Mouse (Mus musculus): ENCODE results near the gene Zfp384. TPM values are rescaled to one million over a fixed set of nuclear protein-coding genes. Genes with fewer than 3 reads are reported as not detected.

Gene Zfp384
- polyA plus RNA-seq (2014; fragmentation: Illumina TruSeq; extraction: RNeasy Lipid Tissue Mini Kit (QIAGEN cat#74804); ENCODE audit: low read depth, low replicate concordance), result 11.4 TPM

DNA sequence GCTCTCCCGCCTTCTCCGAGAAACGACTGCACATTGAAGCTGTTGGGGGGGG, at the start of gene Zfp384:
Zfp384 (plus strand) TSS at position 17 of the 52 bp plus-strand sequence.

DNA sequence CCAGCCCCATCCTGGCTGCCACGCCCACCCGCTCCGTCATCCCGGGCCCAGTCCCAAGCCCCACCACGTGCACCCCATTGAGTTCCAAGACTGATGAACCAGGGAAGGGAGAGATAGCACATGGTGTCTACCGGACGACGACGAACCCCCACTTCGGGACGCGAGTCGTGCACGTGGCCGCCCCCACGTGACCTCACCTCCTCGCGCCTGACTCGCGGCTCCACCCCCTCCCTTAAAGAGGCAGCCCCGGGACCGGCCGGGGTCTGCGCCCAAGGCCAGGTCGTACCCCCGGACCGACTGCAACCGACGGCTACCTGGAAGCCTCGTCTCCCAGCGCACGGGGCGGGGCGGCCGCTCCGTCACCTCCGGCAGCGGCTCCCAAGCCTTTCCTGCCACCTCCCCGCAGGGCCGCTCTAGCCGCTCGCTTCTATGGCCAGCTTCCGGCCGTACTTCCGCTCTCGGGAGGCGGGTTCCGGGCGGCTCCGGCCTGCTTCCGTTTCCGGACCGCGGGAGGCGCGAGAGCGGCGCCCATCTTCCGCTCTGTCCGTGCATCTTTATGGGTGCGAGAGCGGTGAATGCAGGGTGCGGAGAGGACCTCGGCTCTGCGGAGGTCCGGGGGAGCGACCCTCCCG, 43.7 kb upstream of the Zfp384 start, which contains the start of gene Cops7a:
Cops7a (minus strand) TSS at position 451 of the 632 bp plus-strand sequence.

DNA sequence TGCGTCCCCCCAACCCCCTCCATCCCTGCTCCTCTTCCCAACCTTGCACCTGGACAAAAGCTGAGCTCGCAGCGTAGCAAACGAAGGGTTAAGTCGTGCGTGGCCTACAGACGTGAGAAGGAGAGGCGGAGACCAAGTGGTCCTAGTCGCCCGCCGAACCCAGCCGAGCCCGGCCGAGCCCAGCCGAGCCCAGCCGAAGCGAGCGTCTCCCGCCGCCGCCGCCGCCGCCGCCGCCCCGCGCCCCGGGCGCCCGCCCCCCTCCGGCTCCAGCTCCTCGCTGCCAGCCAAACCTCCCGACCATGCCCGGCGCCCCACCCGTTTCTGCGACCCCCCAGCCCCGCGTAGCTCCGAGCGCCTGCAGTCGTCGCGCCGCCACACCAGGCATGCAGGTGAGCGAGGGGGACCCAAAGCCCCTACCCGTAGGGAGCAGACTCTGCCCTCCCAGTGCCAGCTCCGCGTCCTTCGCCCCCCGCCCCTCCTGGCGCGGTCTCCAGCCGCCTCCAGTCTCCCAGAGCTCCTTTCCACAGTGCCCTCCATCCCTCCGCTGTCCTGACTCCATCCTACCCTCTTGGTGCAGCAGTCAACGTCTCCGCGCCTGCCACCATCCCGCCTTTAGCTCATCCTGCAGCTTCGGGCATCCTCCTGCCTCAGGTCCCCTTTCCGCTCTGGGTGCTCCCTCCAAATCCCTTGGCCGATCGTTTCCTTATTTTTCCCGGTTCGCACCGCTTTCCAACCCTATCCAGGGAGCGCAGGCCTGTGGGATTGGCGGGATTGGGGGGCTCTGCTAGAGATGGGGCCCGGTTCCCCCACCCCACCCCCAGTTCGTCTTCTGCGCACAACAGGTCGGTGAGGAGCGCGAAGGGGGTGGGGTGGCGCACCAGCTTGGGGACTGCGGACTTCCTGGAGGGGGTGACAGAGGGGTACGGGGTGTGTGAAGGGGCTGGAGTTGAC, 12.1 kb upstream of the Zfp384 start, which contains the start of gene Pianp:
Pianp (plus strand) TSS at position 144 of the 951 bp plus-strand sequence.

DNA sequence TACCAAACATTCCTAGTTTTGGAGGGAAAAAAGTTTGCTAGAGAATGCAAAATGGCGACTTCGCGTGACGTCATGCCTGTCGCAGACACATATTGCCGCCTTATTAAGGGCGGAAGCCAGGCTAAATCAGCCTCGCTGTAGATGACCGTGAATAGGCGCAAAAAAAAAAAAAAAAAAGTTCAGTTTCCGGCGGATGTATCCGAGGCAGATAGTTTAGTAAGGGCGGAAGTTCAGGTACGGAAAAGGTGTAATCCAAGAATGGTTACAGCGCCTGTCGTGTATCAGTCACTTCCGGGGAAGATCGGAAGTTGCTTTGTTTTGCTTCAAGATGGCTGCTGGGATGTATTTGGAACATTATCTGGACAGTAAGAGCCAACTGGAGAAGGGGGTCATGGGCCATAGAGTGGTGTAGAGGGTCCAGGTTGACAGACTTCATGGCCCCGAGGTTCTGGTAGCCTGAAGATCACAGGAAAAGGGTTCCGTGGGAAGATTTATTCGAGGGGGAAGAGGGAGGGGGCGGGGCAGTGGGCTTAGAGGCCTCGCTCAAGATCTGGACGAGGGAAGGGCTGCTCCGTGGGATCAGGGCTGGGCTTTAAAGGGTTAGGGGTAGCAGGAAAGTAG, 30.7 kb downstream of the Zfp384 start, which contains the start of gene Ing4:
Ing4 (plus strand) TSS at position 228 of the 621 bp plus-strand sequence.

GRCm38 (mm10) chr6:125049678-125050077, 40.7 kb downstream of the Zfp384 start, which contains the start of gene Acrbp:
Acrbp (plus strand) TSS chr6:125049689.

GRCm38 (mm10) chr6:125067571-125067995, 58.6 kb downstream of the Zfp384 start, which contains the start of gene Lpar5:
Lpar5 (plus strand) TSS chr6:125067920.

Other genes with a start within 250 kb of the Zfp384 start
- gene Eno2, start 239.5 kb upstream of the Zfp384 start, polyA plus RNA-seq (2014; fragmentation: Illumina TruSeq; extraction: RNeasy Lipid Tissue Mini Kit (QIAGEN cat#74804); ENCODE audit: low read depth, low replicate concordance), result not detected
- not detected for gene Lrrc23, start 229.4 kb upstream of the Zfp384 start, polyA plus RNA-seq (2014; fragmentation: Illumina TruSeq; extraction: RNeasy Lipid Tissue Mini Kit (QIAGEN cat#74804); ENCODE audit: low read depth, low replicate concordance)
- gene Spsb2, start 200.5 kb upstream of the Zfp384 start, polyA plus RNA-seq (2014; fragmentation: Illumina TruSeq; extraction: RNeasy Lipid Tissue Mini Kit (QIAGEN cat#74804); ENCODE audit: low read depth, low replicate concordance), result not detected
- gene Tpi1, start 194.8 kb upstream of the Zfp384 start, polyA plus RNA-seq (2014; fragmentation: Illumina TruSeq; extraction: RNeasy Lipid Tissue Mini Kit (QIAGEN cat#74804); ENCODE audit: low read depth, low replicate concordance), result 50.1 TPM
- gene Usp5, start 179.7 kb upstream of the Zfp384 start, polyA plus RNA-seq (2014; fragmentation: Illumina TruSeq; extraction: RNeasy Lipid Tissue Mini Kit (QIAGEN cat#74804); ENCODE audit: low read depth, low replicate concordance), result 12.3 TPM
- gene Cdca3, start 179.6 kb upstream of the Zfp384 start, polyA plus RNA-seq (2014; fragmentation: Illumina TruSeq; extraction: RNeasy Lipid Tissue Mini Kit (QIAGEN cat#74804); ENCODE audit: low read depth, low replicate concordance), result 0.90 TPM
- gene Gnb3, start 168.9 kb upstream of the Zfp384 start, polyA plus RNA-seq (2014; fragmentation: Illumina TruSeq; extraction: RNeasy Lipid Tissue Mini Kit (QIAGEN cat#74804); ENCODE audit: low read depth, low replicate concordance), result not detected
- gene P3h3, start 151.4 kb upstream of the Zfp384 start, polyA plus RNA-seq (2014; fragmentation: Illumina TruSeq; extraction: RNeasy Lipid Tissue Mini Kit (QIAGEN cat#74804); ENCODE audit: low read depth, low replicate concordance), result not detected
- not detected for gene Gpr162, start 145.2 kb upstream of the Zfp384 start, polyA plus RNA-seq (2014; fragmentation: Illumina TruSeq; extraction: RNeasy Lipid Tissue Mini Kit (QIAGEN cat#74804); ENCODE audit: low read depth, low replicate concordance)
- 0.16 TPM for gene Cd4, start 120.9 kb upstream of the Zfp384 start, polyA plus RNA-seq (2014; fragmentation: Illumina TruSeq; extraction: RNeasy Lipid Tissue Mini Kit (QIAGEN cat#74804); ENCODE audit: low read depth, low replicate concordance)
- not detected for gene Lag3, start 97.4 kb upstream of the Zfp384 start, polyA plus RNA-seq (2014; fragmentation: Illumina TruSeq; extraction: RNeasy Lipid Tissue Mini Kit (QIAGEN cat#74804); ENCODE audit: low read depth, low replicate concordance)
- 344 TPM for gene Ptms, start 89.0 kb upstream of the Zfp384 start, polyA plus RNA-seq (2014; fragmentation: Illumina TruSeq; extraction: RNeasy Lipid Tissue Mini Kit (QIAGEN cat#74804); ENCODE audit: low read depth, low replicate concordance)
- gene Mlf2, start 77.8 kb upstream of the Zfp384 start, polyA plus RNA-seq (2014; fragmentation: Illumina TruSeq; extraction: RNeasy Lipid Tissue Mini Kit (QIAGEN cat#74804); ENCODE audit: low read depth, low replicate concordance), result 16.7 TPM
- gene Cops7a, start 43.6 kb upstream of the Zfp384 start, polyA plus RNA-seq (2014; fragmentation: Illumina TruSeq; extraction: RNeasy Lipid Tissue Mini Kit (QIAGEN cat#74804); ENCODE audit: low read depth, low replicate concordance), result 16.8 TPM
- gene Pianp, start 12.5 kb upstream of the Zfp384 start, polyA plus RNA-seq (2014; fragmentation: Illumina TruSeq; extraction: RNeasy Lipid Tissue Mini Kit (QIAGEN cat#74804); ENCODE audit: low read depth, low replicate concordance), result not detected
- 11.2 TPM for gene Ing4, start 30.6 kb downstream of the Zfp384 start, polyA plus RNA-seq (2014; fragmentation: Illumina TruSeq; extraction: RNeasy Lipid Tissue Mini Kit (QIAGEN cat#74804); ENCODE audit: low read depth, low replicate concordance)
- gene Acrbp, start 40.5 kb downstream of the Zfp384 start, polyA plus RNA-seq (2014; fragmentation: Illumina TruSeq; extraction: RNeasy Lipid Tissue Mini Kit (QIAGEN cat#74804); ENCODE audit: low read depth, low replicate concordance), result 0.90 TPM
- gene Lpar5, start 58.8 kb downstream of the Zfp384 start, polyA plus RNA-seq (2014; fragmentation: Illumina TruSeq; extraction: RNeasy Lipid Tissue Mini Kit (QIAGEN cat#74804); ENCODE audit: low read depth, low replicate concordance), result not detected
- 23.4 TPM for gene Chd4, start 86.8 kb downstream of the Zfp384 start, polyA plus RNA-seq (2014; fragmentation: Illumina TruSeq; extraction: RNeasy Lipid Tissue Mini Kit (QIAGEN cat#74804); ENCODE audit: low read depth, low replicate concordance)
- 1.1 TPM for gene Nop2, start 122.8 kb downstream of the Zfp384 start, polyA plus RNA-seq (2014; fragmentation: Illumina TruSeq; extraction: RNeasy Lipid Tissue Mini Kit (QIAGEN cat#74804); ENCODE audit: low read depth, low replicate concordance)
- gene Iffo1, start 136.1 kb downstream of the Zfp384 start, polyA plus RNA-seq (2014; fragmentation: Illumina TruSeq; extraction: RNeasy Lipid Tissue Mini Kit (QIAGEN cat#74804); ENCODE audit: low read depth, low replicate concordance), result 1.5 TPM
- gene Gapdh, start 157.3 kb downstream of the Zfp384 start, polyA plus RNA-seq (2014; fragmentation: Illumina TruSeq; extraction: RNeasy Lipid Tissue Mini Kit (QIAGEN cat#74804); ENCODE audit: low read depth, low replicate concordance), result 206 TPM
- gene Ncapd2, start 182.6 kb downstream of the Zfp384 start, polyA plus RNA-seq (2014; fragmentation: Illumina TruSeq; extraction: RNeasy Lipid Tissue Mini Kit (QIAGEN cat#74804); ENCODE audit: low read depth, low replicate concordance), result 0.34 TPM
- 76.4 TPM for gene Mrpl51, start 182.7 kb downstream of the Zfp384 start, polyA plus RNA-seq (2014; fragmentation: Illumina TruSeq; extraction: RNeasy Lipid Tissue Mini Kit (QIAGEN cat#74804); ENCODE audit: low read depth, low replicate concordance)
- 2.5 TPM for gene Vamp1, start 206.4 kb downstream of the Zfp384 start, polyA plus RNA-seq (2014; fragmentation: Illumina TruSeq; extraction: RNeasy Lipid Tissue Mini Kit (QIAGEN cat#74804); ENCODE audit: low read depth, low replicate concordance)
- gene Tapbpl, start 222.7 kb downstream of the Zfp384 start, polyA plus RNA-seq (2014; fragmentation: Illumina TruSeq; extraction: RNeasy Lipid Tissue Mini Kit (QIAGEN cat#74804); ENCODE audit: low read depth, low replicate concordance), result 4.5 TPM
- not detected for gene Cd27, start 227.9 kb downstream of the Zfp384 start, polyA plus RNA-seq (2014; fragmentation: Illumina TruSeq; extraction: RNeasy Lipid Tissue Mini Kit (QIAGEN cat#74804); ENCODE audit: low read depth, low replicate concordance)